Mouse (Mus musculus) lung, embryonic 14.5 days (tissue): ENCODE results near the gene Pip4k2a. TPM values are rescaled to one million over a fixed set of nuclear protein-coding genes. Genes with fewer than 3 reads are reported as not detected.
A peak's percentile ranks its signal among the peaks of the same experiment; 100 is the strongest.

Experiments
- ATAC-seq: fragments of 200-750 bp; cut with Nextera tagmentation; 2 replicates; pipeline ENCODE4 v1.8.0; 2017; ENCODE audit warnings: mild to moderate bottlenecking, moderate TSS enrichment, moderate library complexity; ENCODE audit not compliant: insufficient read depth
- DNase-seq: peaks from one replicate; pipeline ENCODE4 v3.0.0-alpha.2; 2015
- H3K27ac ChIP-seq: fragments of 300-500 bp; sonication (generic); 2 replicates; pipeline ENCODE4 v1.5.1; 2014; ENCODE audit warnings: low read depth, mild to moderate bottlenecking, moderate library complexity
- H3K27me3 ChIP-seq: fragments of 300-500 bp; sonication (generic); 2 replicates; pipeline ENCODE4 v1.6.1; 2014; ENCODE audit warnings: low read length, control low read depth; ENCODE audit not compliant: insufficient read depth
- H3K36me3 ChIP-seq: fragments of 300-500 bp; sonication (generic); 2 replicates; pipeline ENCODE4 v1.6.1; 2014; ENCODE audit warnings: control low read depth; ENCODE audit not compliant: insufficient read depth
- H3K4me1 ChIP-seq: fragments of 300-500 bp; sonication (generic); 2 replicates; pipeline ENCODE4 v1.6.1; 2014; ENCODE audit warnings: antibody characterized with exemption, control low read depth; ENCODE audit not compliant: insufficient read depth
- H3K4me2 ChIP-seq: fragments of 300-500 bp; sonication (generic); 2 replicates; pipeline ENCODE4 v1.6.1; 2014; ENCODE audit warnings: mild to moderate bottlenecking
- H3K4me3 ChIP-seq: fragments of 300-500 bp; sonication (generic); 2 replicates; pipeline ENCODE4 v1.5.1; 2014; ENCODE audit warnings: low read depth, low read length
- H3K9ac ChIP-seq: fragments of 300-500 bp; sonication (generic); 2 replicates; pipeline ENCODE4 v1.6.1; 2014
- H3K9me3 ChIP-seq: fragments of 300-500 bp; sonication (generic); 2 replicates; pipeline ENCODE4 v1.6.1; 2016; ENCODE audit warnings: low read depth, low read length, control low read depth
- CTCF ChIP-seq: IDR thresholded peaks from 2 replicates; pipeline ENCODE4 v1.5.1; 2016; ENCODE audit warnings: antibody characterized with exemption, low read depth
- WGBS: fragments of 180-500 bp; shearing (Covaris S2); extraction: QIAGEN DNeasy Blood & Tissue Kit; methylation state at CpG from one replicate; pipeline ENCODE4 v1.1.7; 2014; 5-methylcytosine and 5-hydroxymethylcytosine counted together
- polyA plus RNA-seq: library from polyadenylated mRNA; unstranded; fragments of >200 nt; fragmentation: Nextera tagmentation; extraction: Ambion mirVana; gene quantifications from 2 replicates; pipeline ENCODE4 v1.2.1, GENCODE M21; 2014

The Pip4k2a gene
- polyA plus RNA-seq, 1 experiment from 2014 or later = 10.2 TPM

DNA sequence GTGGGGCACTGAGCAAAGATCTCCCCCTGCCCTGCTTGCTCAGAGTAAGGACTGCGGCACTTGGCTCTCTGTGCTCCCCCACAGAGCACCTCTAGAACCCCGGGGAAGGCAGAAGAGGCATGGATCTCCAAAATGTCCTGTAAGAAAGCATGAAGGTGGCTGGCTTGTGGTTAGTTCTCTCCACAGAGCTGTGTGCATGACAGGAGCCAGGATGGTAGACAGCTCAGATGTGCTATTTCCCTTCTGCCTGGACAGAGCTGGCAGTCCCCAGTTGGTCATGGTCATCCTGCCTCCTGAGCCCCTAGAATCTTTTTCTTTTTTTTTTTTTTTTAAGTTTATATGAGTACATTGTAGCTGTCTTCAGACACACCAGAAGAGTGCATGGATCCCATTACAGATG lies 27.5 kb downstream of the Pip4k2a start:
- Histone ChIP-seq H3K9me3 (peaks cover 6% of the 10 kb centered on the region; the same call in 1 of the 2 replicates), H3K4me3 (no peak overlapping the region), H3K27ac (no peak overlapping the region), H3K4me2 (no peak overlapping the region), H3K36me3 (no peaks in the 10 kb centered on the region), H3K9ac (no peak overlapping the region), H3K27me3 (no peaks in the 10 kb centered on the region), H3K4me1 (0 out of 2 replicates have a peak, but pooled peaks cover 5% of the 10 kb centered on the region)
- ATAC-seq = no peak
- 76% methylated on average over 2 of the region's 2 CpGs for WGBS
- no peak for TF ChIP-seq CTCF
- no peak for DNase-seq

DNA sequence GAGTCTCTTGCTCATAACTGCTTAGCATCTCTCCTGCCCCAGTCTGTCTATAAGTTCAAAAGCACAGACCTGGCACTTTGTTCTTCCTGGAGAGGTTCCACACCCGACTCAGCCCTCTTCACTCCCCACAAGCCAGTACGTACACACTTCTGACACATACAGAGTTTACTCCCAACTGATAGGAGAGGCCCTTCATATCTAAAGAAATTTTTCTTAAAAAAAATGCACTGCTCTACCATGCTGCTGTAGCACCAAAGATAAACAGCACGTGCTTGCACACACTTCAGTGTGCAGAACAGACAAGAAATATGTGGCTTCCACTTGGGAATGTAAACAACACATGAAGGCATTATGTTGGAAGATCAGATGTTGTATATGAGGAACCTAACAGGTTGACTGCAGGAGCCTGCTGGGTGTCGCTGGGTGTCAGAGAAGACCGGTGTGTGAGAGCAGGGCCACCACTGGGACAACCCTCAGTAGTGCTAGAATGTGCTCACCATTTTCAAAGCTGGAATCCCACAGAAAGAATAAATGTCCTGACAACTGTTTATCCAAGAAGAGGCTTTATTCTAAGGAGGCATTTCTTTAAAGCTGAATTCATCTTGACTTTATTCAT lies 28.8 kb downstream of the Pip4k2a start:
- Histone ChIP-seq H3K4me3 (no peak overlapping the region), H3K4me1 (0 out of 2 replicates have a peak, but pooled peaks cover 5% of the 10 kb centered on the region), H3K27me3 (no peaks in the 10 kb centered on the region), H3K36me3 (no peaks in the 10 kb centered on the region), H3K9ac (no peak overlapping the region), H3K9me3 (peaks cover 6% of the 10 kb centered on the region; the same call in 1 of the 2 replicates), H3K4me2 (no peak overlapping the region), H3K27ac (no peak overlapping the region)
- no peak for TF ChIP-seq CTCF
- WGBS = 20% methylated on average over 5 of the region's 5 CpGs
- peak; percentile 78 for ATAC-seq
- peak; percentile 25 for DNase-seq

DNA sequence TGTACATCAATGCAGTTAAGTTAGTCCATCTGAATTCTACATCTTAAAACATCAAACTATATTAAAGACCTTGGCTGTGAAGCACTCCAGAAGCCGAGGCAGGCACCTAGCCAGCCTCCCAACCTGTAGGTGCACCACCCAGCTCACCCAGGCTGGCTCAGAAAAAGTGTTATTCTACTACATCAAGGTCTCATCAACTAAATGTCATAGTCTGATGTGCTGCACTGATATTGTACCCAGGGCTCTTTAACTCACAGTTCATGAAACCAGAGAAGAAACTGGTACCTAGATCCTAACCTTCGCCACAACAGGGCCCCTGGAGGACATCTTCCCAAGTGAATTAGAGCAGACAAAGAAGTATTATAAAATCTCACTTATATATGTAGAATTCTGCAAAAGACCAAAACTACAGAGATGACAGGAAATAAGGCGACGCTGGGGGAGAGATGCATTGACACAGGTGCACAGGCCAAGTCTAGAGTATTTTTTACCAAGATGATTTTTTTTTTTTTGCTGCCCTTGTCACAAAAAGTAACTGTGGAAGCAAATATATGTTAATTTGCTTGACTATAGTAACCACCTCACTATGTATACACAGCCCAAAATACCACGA lies 30.4 kb downstream of the Pip4k2a start:
- WGBS = 94% methylated on average over 5 of the region's 5 CpGs
- Histone ChIP-seq H3K27ac (no peak overlapping the region), H3K4me1 (0 out of 2 replicates have a peak, but pooled peaks cover 5% of the 10 kb centered on the region), H3K27me3 (no peaks in the 10 kb centered on the region), H3K9me3 (no peaks in the 10 kb centered on the region), H3K9ac (no peak overlapping the region), H3K4me2 (no peak overlapping the region), H3K4me3 (no peak overlapping the region), H3K36me3 (no peaks in the 10 kb centered on the region)
- ATAC-seq (no peak), DNase-seq (no peak)
- no peak for TF ChIP-seq CTCF

DNA sequence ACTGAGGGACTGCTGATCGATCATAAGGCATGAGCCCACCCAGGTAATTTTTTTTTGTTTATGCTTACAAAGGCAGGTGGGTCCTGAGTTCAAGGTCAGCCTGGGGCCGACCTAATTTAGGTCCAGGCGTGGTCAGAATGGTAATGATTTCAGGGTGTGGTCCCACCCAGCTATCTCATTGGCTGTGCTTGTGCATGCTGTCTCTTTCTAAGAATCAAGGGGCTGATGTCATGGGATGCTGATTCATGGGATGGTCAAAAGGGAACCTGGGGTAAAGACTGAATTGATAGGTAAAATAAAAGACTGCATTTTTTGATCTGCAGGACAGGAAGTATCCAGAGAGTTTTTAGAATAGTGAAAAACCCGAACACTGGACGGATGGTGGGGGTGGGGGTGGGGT lies 31.4 kb downstream of the Pip4k2a start:
- Histone ChIP-seq H3K4me1 (0 out of 2 replicates have a peak, but pooled peaks cover 5% of the 10 kb centered on the region), H3K36me3 (no peaks in the 10 kb centered on the region), H3K27ac (no peak overlapping the region), H3K9ac (no peak overlapping the region), H3K27me3 (no peaks in the 10 kb centered on the region), H3K4me3 (no peak overlapping the region), H3K9me3 (no peaks in the 10 kb centered on the region), H3K4me2 (no peak overlapping the region)
- DNase-seq = no peak
- no peak for TF ChIP-seq CTCF
- ATAC-seq = no peak
- 82% methylated on average over 5 of the region's 5 CpGs for WGBS

- H3K36me3 ChIP-seq = no peaks in the 10 kb centered on the region
- no peak for TF ChIP-seq CTCF
- no peaks in the 10 kb centered on the region for H3K27me3 ChIP-seq
- ATAC-seq (no peak), DNase-seq (no peak)
- H3K9me3 ChIP-seq = no peaks in the 10 kb centered on the region
- 0 out of 2 replicates have a peak, but pooled peaks cover 5% of the 10 kb centered on the region for H3K4me1 ChIP-seq
- H3K4me2 ChIP-seq = no peak overlapping the region
- H3K27ac ChIP-seq = no peak overlapping the region
- 92% methylated on average over 2 of the region's 2 CpGs for WGBS
- H3K4me3 ChIP-seq = no peak overlapping the region
- H3K9ac ChIP-seq = no peak overlapping the region
Measured at GRCm38 (mm10) chr2:18965950-18966349, 32.0 kb downstream of the Pip4k2a start.

- no peak for ATAC-seq
- TF ChIP-seq CTCF = no peak
Measured at GRCm38 (mm10) chr2:18965108-18965507, 32.8 kb downstream of the Pip4k2a start.

DNA sequence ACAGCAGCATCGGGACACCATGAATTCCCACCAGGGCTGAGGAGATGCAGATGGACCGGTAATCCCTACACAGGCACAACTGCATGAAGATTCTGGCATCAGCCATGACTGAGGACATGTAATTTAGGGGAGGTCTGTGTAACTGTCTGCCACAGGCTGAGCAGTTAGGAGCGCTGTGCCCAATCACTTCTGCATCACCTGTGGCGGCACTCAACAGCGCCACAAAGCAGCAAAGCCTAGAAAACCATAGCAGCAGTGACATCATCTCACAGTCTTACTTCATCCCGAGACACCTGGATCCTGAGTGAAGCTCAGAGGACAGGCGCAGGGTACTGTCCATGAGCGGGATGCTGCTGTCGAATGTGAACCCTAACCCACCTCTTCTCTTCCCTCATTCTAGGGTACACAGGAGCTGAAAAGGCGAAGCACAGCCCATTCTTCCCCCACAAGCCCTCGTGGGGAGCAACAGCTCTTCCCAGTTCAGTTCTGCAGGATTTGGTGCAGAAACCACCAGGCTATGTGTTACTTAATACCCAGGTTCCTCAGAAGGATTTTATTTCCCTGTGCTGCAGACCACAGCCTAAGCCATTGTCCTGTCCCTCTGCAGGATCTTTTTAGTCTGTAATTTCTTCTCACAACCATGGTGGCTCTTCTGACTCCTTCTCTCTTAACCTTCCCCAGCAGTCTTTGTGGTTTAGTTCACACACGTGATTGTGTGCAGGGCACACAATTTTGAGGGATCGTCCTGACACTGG lies 34.5 kb downstream of the Pip4k2a start:
- WGBS = 81% methylated on average over 13 of the region's 13 CpGs

More at GRCm38 (mm10) chr2:18965108-18965507, 32.8 kb downstream of the Pip4k2a start:
- Histone ChIP-seq H3K4me1 (0 out of 2 replicates have a peak, but pooled peaks cover 5% of the 10 kb centered on the region), H3K4me2 (no peak overlapping the region), H3K36me3 (no peaks in the 10 kb centered on the region), H3K9me3 (no peaks in the 10 kb centered on the region), H3K4me3 (no peak overlapping the region), H3K9ac (no peak overlapping the region), H3K27me3 (no peaks in the 10 kb centered on the region), H3K27ac (no peak overlapping the region)
- WGBS = 76% methylated on average over 3 of the region's 3 CpGs
- no peak for DNase-seq

More for the DNA sequence above, 34.5 kb downstream of the Pip4k2a start:
- DNase-seq (no peak), ATAC-seq (no peak)
- Histone ChIP-seq H3K4me2 (no peak overlapping the region), H3K9ac (no peak overlapping the region), H3K27me3 (no peaks in the 10 kb centered on the region), H3K36me3 (no peaks in the 10 kb centered on the region), H3K27ac (no peak overlapping the region), H3K4me1 (no peaks in the 10 kb centered on the region), H3K9me3 (no peaks in the 10 kb centered on the region), H3K4me3 (no peak overlapping the region)
- no peak for TF ChIP-seq CTCF
